Mouse (Mus musculus): ENCODE results near the gene Rai1. TPM values are rescaled to one million over a fixed set of nuclear protein-coding genes. Genes with fewer than 3 reads are reported as not detected.
A peak's percentile ranks its signal among the peaks of the same experiment; 100 is the strongest.

Gene Rai1
- polyA plus RNA-seq, 2 experiments, result 4.5 to 7.2 TPM

GRCm38 (mm10) chr11:60205026-60205425 lies 100.2 kb downstream of the Rai1 start:
- H3K27ac ChIP-seq, result no peak overlapping the region
- H3K36me3 ChIP-seq (replicated peaks; ENCODE audit: control insufficient read depth, insufficient read depth, low read depth), result peaks cover 59% of the 10 kb centered on the region
- no peaks in the 10 kb centered on the region for H3K9me3 ChIP-seq (ENCODE audit: control insufficient read depth, low read length)
- H3K27me3 ChIP-seq (ENCODE audit: control insufficient read depth, insufficient read depth, low read length), result no peaks in the 10 kb centered on the region
- TF ChIP-seq EP300 (IDR thresholded peaks at IDR 0.05; ENCODE audit: low read depth) (no peak), CTCF (IDR thresholded peaks at IDR 0.05; ENCODE audit: low read depth) (no peak)
- 78% methylated on average over 11 of the region's 12 CpGs for WGBS (ENCODE audit: insufficient replicate concordance)
- no peak overlapping the region for H3K4me3 ChIP-seq (ENCODE audit: insufficient read depth in 1 of 2, low read depth in 2 of 2, low read length in 2 of 2)
- no peak overlapping the region for H3K9ac ChIP-seq (replicated peaks)
- peaks cover 11 to 19% of the 10 kb centered on the region in 2 experiments; a peak in 3 of 4 replicates for H3K4me1 ChIP-seq (replicated peaks; ENCODE audit: control insufficient read depth in 2 of 2, insufficient read depth in 2 of 2, low read length in 1 of 2)
- no peak overlapping the region for H3K4me2 ChIP-seq (ENCODE audit: low read depth)
- no peak for DNase-seq (ENCODE audit: low read depth in 3 of 3, low spot score in 3 of 3)
- ATAC-seq (ENCODE audit: insufficient read depth), result no peak

- TF ChIP-seq EP300 (IDR thresholded peaks at IDR 0.05; ENCODE audit: low read depth) (no peak), CTCF (IDR thresholded peaks at IDR 0.05; ENCODE audit: low read depth) (no peak)
- Histone ChIP-seq H3K4me1 (replicated peaks; ENCODE audit: control insufficient read depth in 2 of 2, insufficient read depth in 2 of 2, low read length in 1 of 2) (peaks cover 18 to 26% of the 10 kb centered on the region in 2 experiments), H3K9me3 (ENCODE audit: control insufficient read depth, low read length) (no peaks in the 10 kb centered on the region), H3K9ac (replicated peaks) (no peak overlapping the region), H3K27ac (no peak overlapping the region), H3K36me3 (replicated peaks; ENCODE audit: control insufficient read depth, insufficient read depth, low read depth) (peaks cover 50% of the 10 kb centered on the region), H3K27me3 (ENCODE audit: control insufficient read depth, insufficient read depth, low read length) (no peaks in the 10 kb centered on the region), H3K4me2 (ENCODE audit: low read depth) (no peak overlapping the region), H3K4me3 (ENCODE audit: insufficient read depth in 1 of 2, low read depth in 2 of 2, low read length in 2 of 2) (no peak overlapping the region)
- WGBS (ENCODE audit: insufficient replicate concordance), result 73% methylated on average over 5 of the region's 5 CpGs
- ATAC-seq (ENCODE audit: insufficient read depth) (no peak), DNase-seq (ENCODE audit: low read depth in 3 of 3, low spot score in 3 of 3) (no peak)
Observed at GRCm38 (mm10) chr11:60206207-60206606, 101.4 kb downstream of the Rai1 start.

- Histone ChIP-seq H3K9me3 (ENCODE audit: control insufficient read depth, low read length) (no peaks in the 10 kb centered on the region), H3K27ac (peak overlapping the region; percentile 38), H3K4me3 (ENCODE audit: insufficient read depth in 1 of 2, low read depth in 2 of 2, low read length in 2 of 2) (peak overlapping the region; percentile 65), H3K4me2 (ENCODE audit: low read depth) (peak overlapping the region; percentile 87), H3K36me3 (replicated peaks; ENCODE audit: control insufficient read depth, insufficient read depth, low read depth) (peaks cover 37% of the 10 kb centered on the region), H3K9ac (replicated peaks) (peak overlapping the region; percentile 60), H3K4me1 (replicated peaks; ENCODE audit: control insufficient read depth in 2 of 2, insufficient read depth in 2 of 2, low read length in 1 of 2) (peaks cover 24 to 36% of the 10 kb centered on the region in 2 experiments), H3K27me3 (ENCODE audit: control insufficient read depth, insufficient read depth, low read length) (no peaks in the 10 kb centered on the region)
- ATAC-seq (ENCODE audit: insufficient read depth) (no peak), DNase-seq (ENCODE audit: low read depth in 3 of 3, low spot score in 3 of 3) (no peak)
- WGBS (ENCODE audit: insufficient replicate concordance), result 66% methylated on average over 6 of the region's 6 CpGs
- TF ChIP-seq EP300 (IDR thresholded peaks at IDR 0.05; ENCODE audit: low read depth), result no peak
- TF ChIP-seq CTCF (IDR thresholded peaks at IDR 0.05; ENCODE audit: low read depth), result no peak
Observed at GRCm38 (mm10) chr11:60208201-60208600, 103.4 kb downstream of the Rai1 start.

GRCm38 (mm10) chr11:60208712-60209111 lies 103.9 kb downstream of the Rai1 start:
- H3K9ac ChIP-seq (replicated peaks), result peak overlapping the region; percentile 60
- ATAC-seq (ENCODE audit: insufficient read depth) (no peak), DNase-seq (ENCODE audit: low read depth in 3 of 3, low spot score in 3 of 3) (no peak)

DNA sequence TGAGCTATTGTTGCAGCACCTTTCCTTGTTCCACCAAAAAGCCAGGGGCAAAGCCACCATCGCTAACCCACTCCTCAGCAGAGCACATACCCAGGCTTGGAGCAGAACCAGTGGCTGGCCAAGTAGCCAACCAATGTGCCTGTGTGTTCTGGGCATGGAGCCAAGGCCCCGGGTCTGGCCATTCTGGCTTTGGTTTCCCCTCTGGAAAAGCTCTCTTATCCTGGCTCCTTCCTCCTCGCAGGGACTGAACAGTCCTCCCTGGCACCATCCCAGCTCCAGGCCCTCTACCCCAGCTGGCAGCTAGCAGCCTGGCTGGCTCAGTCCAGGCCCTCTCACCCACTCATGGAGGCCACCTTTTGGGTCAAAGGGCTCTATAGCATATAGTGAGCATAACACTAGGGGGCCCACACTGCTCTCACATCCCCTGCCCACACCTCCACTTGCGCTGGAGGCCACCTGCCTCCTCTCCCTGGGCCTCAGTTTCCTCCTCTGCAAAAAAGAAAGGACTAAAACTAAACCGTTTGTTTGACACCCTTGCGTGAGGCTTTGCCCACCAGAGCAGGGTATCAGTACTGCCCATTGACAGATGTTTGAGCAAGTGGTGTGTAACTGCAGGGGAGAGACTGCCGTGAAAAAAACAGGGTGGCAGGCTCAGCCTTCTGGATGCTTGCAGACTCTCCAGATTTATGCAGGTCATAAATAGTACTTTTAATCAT lies 104.6 kb downstream of the Rai1 start:
- Histone ChIP-seq H3K27me3 (ENCODE audit: control insufficient read depth, insufficient read depth, low read length) (no peaks in the 10 kb centered on the region), H3K4me3 (ENCODE audit: insufficient read depth in 1 of 2, low read depth in 2 of 2, low read length in 2 of 2) (peak overlapping the region; percentile 65), H3K4me1 (replicated peaks; ENCODE audit: control insufficient read depth in 2 of 2, insufficient read depth in 2 of 2, low read length in 1 of 2) (peaks cover 24 to 36% of the 10 kb centered on the region in 2 experiments), H3K9me3 (ENCODE audit: control insufficient read depth, low read length) (no peaks in the 10 kb centered on the region), H3K9ac (replicated peaks) (peak overlapping the region; percentile 60), H3K36me3 (replicated peaks; ENCODE audit: control insufficient read depth, insufficient read depth, low read depth) (peaks cover 26% of the 10 kb centered on the region), H3K4me2 (ENCODE audit: low read depth) (peak overlapping the region; percentile 87), H3K27ac (peak overlapping the region; percentile 40)
- no peak for DNase-seq (ENCODE audit: low read depth in 3 of 3, low spot score in 3 of 3)
- WGBS (ENCODE audit: insufficient replicate concordance), result 36% methylated on average over 7 of the region's 7 CpGs
- no peak for ATAC-seq (ENCODE audit: insufficient read depth)
- TF ChIP-seq EP300 (IDR thresholded peaks at IDR 0.05; ENCODE audit: low read depth) (no peak), CTCF (IDR thresholded peaks at IDR 0.05; ENCODE audit: low read depth) (0 out of 2 replicates have a peak, but pooled peaks have one; percentile 23)

More at GRCm38 (mm10) chr11:60208712-60209111, 103.9 kb downstream of the Rai1 start:
- peak overlapping the region; percentile 38 for H3K27ac ChIP-seq
- H3K4me3 ChIP-seq (ENCODE audit: insufficient read depth in 1 of 2, low read depth in 2 of 2, low read length in 2 of 2), result peak overlapping the region; percentile 65
- H3K36me3 ChIP-seq (replicated peaks; ENCODE audit: control insufficient read depth, insufficient read depth, low read depth), result peaks cover 32% of the 10 kb centered on the region
- TF ChIP-seq CTCF (IDR thresholded peaks at IDR 0.05; ENCODE audit: low read depth), result no peak
- no peak for TF ChIP-seq EP300 (IDR thresholded peaks at IDR 0.05; ENCODE audit: low read depth)
- peak overlapping the region; percentile 87 for H3K4me2 ChIP-seq (ENCODE audit: low read depth)
- H3K27me3 ChIP-seq (ENCODE audit: control insufficient read depth, insufficient read depth, low read length), result no peaks in the 10 kb centered on the region
- H3K9me3 ChIP-seq (ENCODE audit: control insufficient read depth, low read length), result no peaks in the 10 kb centered on the region
- 41% methylated on average over 4 of the region's 4 CpGs for WGBS (ENCODE audit: insufficient replicate concordance)
- peaks cover 24 to 36% of the 10 kb centered on the region in 2 experiments for H3K4me1 ChIP-seq (replicated peaks; ENCODE audit: control insufficient read depth in 2 of 2, insufficient read depth in 2 of 2, low read length in 1 of 2)
